Mouse (Mus musculus) midbrain, embryonic 16.5 days (tissue): Measurements from ENCODE around the gene Taf15. TPM values are rescaled to one million over a fixed set of nuclear protein-coding genes. Genes with fewer than 3 reads are reported as not detected.

Experiments
- ATAC-seq: fragments of 200-750 bp; cut with Nextera tagmentation; 2 replicates; pipeline ENCODE4 v1.8.0; 2017; ENCODE audit warnings: moderate TSS enrichment
- H3K27ac ChIP-seq: fragments of 300-500 bp; sonication (generic); 2 replicates; pipeline ENCODE4 v1.5.1; 2014; ENCODE audit warnings: mild to moderate bottlenecking, low read length, mixed read lengths
- H3K27me3 ChIP-seq: fragments of 300-500 bp; sonication (generic); 2 replicates; pipeline ENCODE4 v1.6.1; 2014; ENCODE audit warnings: low read depth, low read length, mixed read lengths; ENCODE audit not compliant: control insufficient read depth, insufficient read depth
- H3K36me3 ChIP-seq: fragments of 300-500 bp; sonication (generic); 2 replicates; pipeline ENCODE4 v1.6.1; 2014; ENCODE audit warnings: mild to moderate bottlenecking, low read length, moderate library complexity, mixed read lengths; ENCODE audit not compliant: control insufficient read depth, insufficient read depth
- H3K4me1 ChIP-seq: fragments of 300-500 bp; sonication (generic); 2 replicates; pipeline ENCODE4 v1.6.1; 2014; ENCODE audit warnings: mild to moderate bottlenecking, low read length, mixed read lengths; ENCODE audit not compliant: control insufficient read depth, insufficient read depth
- H3K4me2 ChIP-seq: fragments of 300-500 bp; sonication (generic); 2 replicates; pipeline ENCODE4 v1.6.1; 2014; ENCODE audit warnings: mild to moderate bottlenecking, low read length, mixed read lengths
- H3K4me3 ChIP-seq: fragments of 300-500 bp; sonication (generic); 2 replicates; pipeline ENCODE4 v1.5.1; 2014; ENCODE audit warnings: low read depth, mild to moderate bottlenecking, low read length, moderate library complexity, mixed read lengths
- H3K9ac ChIP-seq: fragments of 300-500 bp; sonication (generic); 2 replicates; pipeline ENCODE4 v1.6.1; 2014; ENCODE audit warnings: low read depth, low read length, mixed read lengths
- H3K9me3 ChIP-seq: fragments of 300-500 bp; sonication (generic); replicated peaks from 2 replicates; pipeline ENCODE4 v1.6.1; 2014; ENCODE audit warnings: mild to moderate bottlenecking, low read length, mixed read lengths; ENCODE audit not compliant: control insufficient read depth, poor library complexity, severe bottlenecking
- WGBS: fragments of 180-500 bp; shearing (Covaris S2); extraction: QIAGEN DNeasy Blood & Tissue Kit; methylation state at CpG from one replicate; pipeline ENCODE4 v1.1.7; 2014; 5-methylcytosine and 5-hydroxymethylcytosine counted together
- polyA plus RNA-seq: library from polyadenylated mRNA; unstranded; fragments of >200 nt; fragmentation: Nextera tagmentation; extraction: Ambion mirVana; gene quantifications from 2 replicates; pipeline ENCODE4 v1.2.1, GENCODE M21; 2015

Taf15 gene
- polyA plus RNA-seq, 1 experiment from 2014 or later = 10.9 TPM

DNA sequence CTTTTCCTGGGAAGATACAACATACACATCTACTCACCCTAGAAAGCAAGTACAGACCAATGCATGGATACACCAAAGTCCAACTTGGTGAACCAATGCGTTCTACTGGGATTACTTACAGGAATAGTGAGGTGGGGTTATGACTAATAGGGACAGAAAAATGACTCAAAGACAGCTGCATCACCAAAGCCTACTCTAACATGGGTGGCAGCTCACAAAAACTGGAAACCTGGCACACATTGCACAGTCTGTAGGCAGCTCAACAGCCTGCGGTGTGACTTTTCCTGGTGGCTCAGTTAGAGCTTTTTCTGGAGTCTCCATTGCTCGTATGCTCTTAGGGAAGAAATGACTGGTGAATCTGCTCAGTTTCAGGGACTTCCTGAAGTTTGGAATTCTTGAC, 4.1 kb upstream of the Taf15 start:
- H3K27ac ChIP-seq = no peak overlapping the region
- 96% methylated on average over 3 of the region's 3 CpGs for WGBS
- H3K4me3 ChIP-seq = no peak overlapping the region
- H3K4me1 ChIP-seq = peaks cover 7% of the 10 kb centered on the region
- no peak overlapping the region for H3K4me2 ChIP-seq
- H3K9me3 ChIP-seq = no peaks in the 10 kb centered on the region
- H3K36me3 ChIP-seq = no peaks in the 10 kb centered on the region
- H3K27me3 ChIP-seq = peaks cover 10% of the 10 kb centered on the region
- no peak overlapping the region for H3K9ac ChIP-seq
- ATAC-seq = no peak

DNA sequence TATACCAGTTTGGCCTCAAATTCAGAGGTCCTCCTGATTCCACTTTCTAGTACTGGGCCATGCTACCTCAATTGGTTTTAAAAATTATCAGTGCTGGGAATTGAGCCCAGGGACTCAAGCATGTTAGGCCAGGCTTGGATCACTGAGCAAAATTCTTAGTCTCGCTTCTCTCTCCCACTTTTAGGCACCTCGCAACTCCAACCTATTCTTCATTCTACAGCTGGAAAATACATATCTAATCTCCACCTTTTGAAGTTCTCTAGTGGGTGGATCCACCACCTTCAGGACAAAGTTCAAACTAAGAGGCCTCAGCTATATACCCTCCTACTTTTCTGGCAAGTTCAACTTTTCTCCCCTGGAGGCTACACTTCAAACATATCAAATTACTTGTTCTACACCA, 1.1 kb upstream of the Taf15 start:
- no peak for ATAC-seq
- H3K4me3 ChIP-seq = no peak overlapping the region
- 95% methylated on average over 2 of the region's 2 CpGs for WGBS

DNA sequence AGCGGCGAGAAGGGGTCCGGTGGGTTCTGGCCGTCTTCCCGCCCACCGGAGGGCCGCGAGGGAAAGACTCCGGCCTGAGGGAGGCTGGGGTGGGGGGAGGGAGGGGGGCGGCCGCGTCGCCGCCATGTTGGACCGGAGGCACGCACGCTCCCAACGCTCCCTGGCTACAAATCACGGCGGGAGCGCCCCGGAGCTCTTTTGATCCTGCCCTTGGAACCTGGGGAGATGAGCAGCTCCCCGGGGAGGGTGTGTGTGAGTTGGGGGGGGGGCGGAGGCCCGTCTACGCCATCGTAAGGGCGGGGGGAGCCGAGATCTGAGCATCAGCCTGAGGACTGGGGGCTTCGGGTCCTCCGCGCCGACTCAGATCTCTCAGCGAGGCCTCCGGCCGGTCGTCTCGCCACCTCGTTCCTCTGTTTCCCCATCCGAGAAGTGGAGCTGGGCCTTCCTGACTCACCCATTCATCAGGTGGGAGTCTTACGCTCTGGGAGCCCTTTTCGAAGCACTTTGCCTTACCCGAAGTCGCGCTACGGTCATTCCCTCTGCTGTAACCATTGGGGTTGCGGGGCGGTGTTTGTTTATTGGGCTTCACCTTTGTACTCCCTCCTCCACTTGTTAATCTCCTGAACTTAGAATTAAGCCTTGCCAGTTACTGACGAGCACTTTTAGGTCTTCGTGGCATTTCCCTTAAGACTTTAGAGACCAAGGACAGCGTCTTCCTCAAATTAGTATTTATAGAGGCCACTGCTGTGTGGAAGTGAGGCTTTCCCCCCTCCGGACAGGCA, 540 bp downstream of the Taf15 start:
- Histone ChIP-seq H3K9me3 (no peaks in the 10 kb centered on the region), H3K27me3 (no peaks in the 10 kb centered on the region), H3K4me2 (peak overlapping the region; percentile 71), H3K4me1 (peaks cover 24% of the 10 kb centered on the region), H3K27ac (peak overlapping the region; percentile 99), H3K36me3 (0 out of 2 replicates have a peak, but pooled peaks cover 6% of the 10 kb centered on the region), H3K9ac (peak overlapping the region; percentile 90), H3K4me3 (peak overlapping the region; percentile 95)
- ATAC-seq = peak; percentile 87
- WGBS = under 1% methylated on average over 36 of the region's 52 CpGs

More for the DNA sequence above, 1.1 kb upstream of the Taf15 start:
- H3K27me3 ChIP-seq = no peaks in the 10 kb centered on the region
- no peak overlapping the region for H3K27ac ChIP-seq
- H3K36me3 ChIP-seq = no peaks in the 10 kb centered on the region
- no peaks in the 10 kb centered on the region for H3K9me3 ChIP-seq
- H3K9ac ChIP-seq = no peak overlapping the region
- H3K4me1 ChIP-seq = peaks cover 23% of the 10 kb centered on the region
- H3K4me2 ChIP-seq = peak overlapping the region; percentile 65; the same call in 1 of the 2 replicates

DNA sequence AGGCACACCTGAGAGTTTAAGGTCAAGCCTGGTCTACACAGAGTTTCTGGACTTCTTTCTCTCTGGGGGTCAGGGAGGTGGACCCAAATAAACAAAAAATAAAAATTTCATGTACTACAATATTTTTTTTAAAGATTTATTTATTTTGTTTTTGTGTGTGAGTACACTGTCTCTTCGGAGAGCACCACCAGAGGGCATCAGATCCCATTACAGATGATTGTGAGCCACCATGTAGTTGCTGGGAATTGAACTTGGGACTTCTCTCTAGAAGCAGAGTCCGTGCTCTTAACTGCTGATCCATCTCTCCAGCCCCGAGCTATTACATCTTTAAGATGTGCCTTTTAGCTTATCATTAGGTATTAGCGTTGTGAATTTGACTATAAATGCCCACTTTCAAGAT, 18.6 kb downstream of the Taf15 start:
- Histone ChIP-seq H3K27ac (no peak overlapping the region), H3K4me2 (no peak overlapping the region), H3K27me3 (no peaks in the 10 kb centered on the region), H3K4me3 (no peak overlapping the region), H3K4me1 (no peaks in the 10 kb centered on the region; the same call in 1 of the 2 replicates), H3K9me3 (no peaks in the 10 kb centered on the region), H3K9ac (no peak overlapping the region), H3K36me3 (peaks cover 10% of the 10 kb centered on the region)
- WGBS = 89% methylated on average over 4 of the region's 4 CpGs
- ATAC-seq = no peak

DNA sequence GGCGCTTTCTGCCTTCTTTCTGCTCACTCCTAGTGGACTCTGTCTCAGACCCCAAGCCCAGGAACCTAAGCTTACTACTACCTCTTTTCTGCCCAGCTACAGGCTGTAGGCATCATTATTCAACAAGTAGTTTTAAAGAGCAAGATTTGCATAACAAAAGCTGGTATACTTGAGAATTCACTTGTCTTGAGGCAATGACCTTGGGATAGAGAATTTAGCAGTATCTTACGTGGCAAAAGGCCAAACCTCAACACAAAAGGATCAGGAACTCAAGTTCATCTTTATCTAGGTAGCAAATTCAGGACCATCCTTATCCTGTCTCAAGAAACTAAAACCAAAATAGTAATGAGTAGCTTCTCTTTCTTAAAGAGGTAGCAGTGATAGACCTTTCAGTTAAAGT, 22.7 kb downstream of the Taf15 start:
- WGBS = 55% methylated on average over 2 of the region's 2 CpGs
- no peak overlapping the region for H3K9ac ChIP-seq

DNA sequence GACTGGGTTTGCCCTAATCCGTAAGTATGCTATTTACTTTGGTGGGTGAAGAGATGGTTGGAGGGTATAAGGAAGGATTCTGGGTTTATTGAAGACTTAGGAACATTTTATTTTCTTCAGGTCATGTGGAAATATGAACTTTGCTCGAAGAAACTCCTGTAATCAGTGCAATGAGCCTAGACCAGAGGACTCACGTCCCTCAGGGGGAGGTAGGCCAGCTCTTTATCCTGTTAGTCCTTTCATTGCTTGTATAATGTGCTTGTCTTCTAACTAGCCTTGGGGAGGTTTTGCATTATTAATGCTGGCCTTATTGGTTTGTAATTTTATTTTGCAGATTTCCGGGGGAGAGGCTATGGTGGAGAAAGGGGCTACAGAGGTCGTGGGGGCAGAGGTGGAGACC, 31.4 kb downstream of the Taf15 start:
- H3K36me3 ChIP-seq = peaks cover 21% of the 10 kb centered on the region
- 90% methylated on average over 5 of the region's 5 CpGs for WGBS
- ATAC-seq = no peak

More for the DNA sequence above, 22.7 kb downstream of the Taf15 start:
- ATAC-seq = no peak
- no peak overlapping the region for H3K27ac ChIP-seq
- H3K36me3 ChIP-seq = no peaks in the 10 kb centered on the region; the same call in 1 of the 2 replicates
- H3K27me3 ChIP-seq = no peaks in the 10 kb centered on the region
- H3K4me2 ChIP-seq = no peak overlapping the region
- no peaks in the 10 kb centered on the region for H3K9me3 ChIP-seq
- no peaks in the 10 kb centered on the region; the same call in 1 of the 2 replicates for H3K4me1 ChIP-seq
- H3K4me3 ChIP-seq = no peak overlapping the region

DNA sequence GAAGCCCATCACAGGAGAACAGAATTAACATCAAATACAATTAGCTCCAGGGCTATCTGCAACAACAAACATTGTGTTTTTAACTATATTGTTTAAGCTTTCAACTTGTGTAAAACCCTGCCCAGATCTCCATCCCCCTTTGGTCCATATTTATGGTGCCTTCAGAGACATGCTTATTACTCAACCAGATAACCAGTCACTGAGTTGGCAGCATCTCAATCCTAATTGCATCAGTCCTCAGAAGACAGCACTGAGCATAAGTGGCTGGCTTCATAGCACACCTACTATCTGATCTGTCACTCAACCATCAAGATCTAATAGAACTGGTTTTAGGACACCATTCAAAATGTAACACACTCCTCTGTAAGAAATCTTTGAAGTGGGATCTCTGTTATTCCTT, 36.6 kb downstream of the Taf15 start:
- Histone ChIP-seq H3K9me3 (no peaks in the 10 kb centered on the region), H3K4me1 (no peaks in the 10 kb centered on the region), H3K4me3 (no peak overlapping the region), H3K27me3 (no peaks in the 10 kb centered on the region), H3K9ac (no peak overlapping the region), H3K27ac (no peak overlapping the region), H3K4me2 (no peak overlapping the region), H3K36me3 (peaks cover 11% of the 10 kb centered on the region)
- ATAC-seq = no peak

More for the DNA sequence above, 31.4 kb downstream of the Taf15 start:
- Histone ChIP-seq H3K27me3 (no peaks in the 10 kb centered on the region), H3K4me3 (no peak overlapping the region), H3K4me2 (no peak overlapping the region), H3K4me1 (no peaks in the 10 kb centered on the region), H3K9me3 (no peaks in the 10 kb centered on the region), H3K9ac (no peak overlapping the region), H3K27ac (no peak overlapping the region)

DNA sequence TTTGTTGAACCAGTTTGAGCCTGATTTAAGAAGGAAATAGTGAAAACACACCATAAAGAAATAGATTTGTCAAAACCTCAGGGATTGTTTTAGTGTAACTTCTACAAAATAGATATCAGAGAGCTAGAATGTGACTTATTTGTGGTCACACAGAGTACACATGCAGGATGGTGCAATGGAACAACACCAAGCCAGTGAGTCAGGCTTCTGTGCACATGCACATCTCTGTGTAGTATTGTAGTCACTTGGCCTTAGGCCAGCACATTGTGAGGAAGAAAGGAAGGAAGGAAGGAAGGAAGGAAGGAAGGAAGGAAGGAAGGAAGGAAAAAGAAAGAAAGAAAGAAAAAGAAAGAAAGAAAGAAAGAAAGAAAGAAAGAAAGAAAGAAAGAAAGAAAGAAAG, 44.3 kb downstream of the Taf15 start:
- no peak for ATAC-seq
- Histone ChIP-seq H3K27ac (no peak overlapping the region), H3K4me3 (no peak overlapping the region), H3K27me3 (no peaks in the 10 kb centered on the region), H3K36me3 (no peaks in the 10 kb centered on the region; the same call in 1 of the 2 replicates), H3K9me3 (no peaks in the 10 kb centered on the region), H3K9ac (no peak overlapping the region), H3K4me2 (no peak overlapping the region), H3K4me1 (no peaks in the 10 kb centered on the region)

DNA sequence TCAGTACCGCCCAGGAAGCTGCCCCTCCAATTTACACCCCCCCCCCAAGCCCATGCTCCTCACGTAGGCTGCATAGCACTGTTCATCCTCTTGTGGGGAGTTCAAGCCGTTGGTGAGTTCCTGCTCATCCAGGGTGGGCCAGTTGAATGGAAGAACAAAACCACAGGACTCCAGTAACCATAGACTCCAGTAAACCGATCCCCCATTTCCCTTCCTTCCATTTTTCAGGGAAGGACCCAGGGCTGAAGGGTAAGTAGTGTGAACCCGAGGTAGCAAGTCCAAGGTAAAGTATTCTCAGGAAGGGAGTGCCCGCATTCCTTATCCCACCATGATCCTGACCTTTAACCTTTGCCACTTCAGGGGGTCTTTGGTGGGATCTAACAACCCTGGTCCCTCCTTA, 45.5 kb downstream of the Taf15 start:
- Histone ChIP-seq H3K4me3 (no peak overlapping the region), H3K9ac (no peak overlapping the region), H3K27me3 (no peaks in the 10 kb centered on the region), H3K4me1 (no peaks in the 10 kb centered on the region), H3K36me3 (no peaks in the 10 kb centered on the region; the same call in 1 of the 2 replicates), H3K27ac (no peak overlapping the region), H3K9me3 (no peaks in the 10 kb centered on the region), H3K4me2 (no peak overlapping the region)
- no peak for ATAC-seq
- 64% methylated on average over 6 of the region's 6 CpGs for WGBS
